Mouse (Mus musculus): ENCODE measurements around the gene Arl14ep.

Arl14ep gene

GRCm38 (mm10) chr2:106942451-106942850 lies 31.8 kb downstream of the Arl14ep start:
- no peak for DNase-seq

GRCm38 (mm10) chr2:106935681-106936080 lies 38.5 kb downstream of the Arl14ep start:
- DNase-seq = no peak

GRCm38 (mm10) chr2:106929906-106930305 lies 44.3 kb downstream of the Arl14ep start:
- DNase-seq = no peak
